ENCODE assay signal across 10 mouse cellular contexts in genomic region chr4:152313934-152314333, GRCm38 (mm10). TPM values are rescaled to one million over a fixed set of nuclear protein-coding genes. Genes with fewer than 3 reads are reported as not detected.
DNase-seq lines count a peak whose midpoint lies in the region; ATAC-seq and TF ChIP-seq lines count a peak whose summit lies in the region.
"Had no signal": no experiment of that assay in that cellular context is flagged by ENCODE, and none has a peak within 500 bp of the region (broad histone marks: within the 10 kb centered on the region; RNA-seq: fewer than 3 reads in every experiment).

No protein-coding gene starts in this region.

- peaks cover 74% of the 10 kb centered on the region for H3K27me3 ChIP-seq in heart, embryonic 11.5 days (ENCODE audit: control insufficient read depth, insufficient read depth, low read length)
- peaks cover 75% of the 10 kb centered on the region for H3K27me3 ChIP-seq in kidney, embryonic 16.5 days (ENCODE audit: insufficient read depth, low read length)
- peaks cover 22% of the 10 kb centered on the region for H3K27me3 ChIP-seq in stomach, postnatal 0 days (ENCODE audit: control insufficient read depth, insufficient read depth, low read length)

- no peak overlapping the region for H3K27ac ChIP-seq in heart, embryonic 11.5 days (ENCODE audit: low read depth, low read length)
- H3K27ac ChIP-seq in kidney, embryonic 16.5 days (ENCODE audit: low read length): no peak overlapping the region
- no peak overlapping the region for H3K27ac ChIP-seq in stomach, postnatal 0 days (replicated peaks)
- H3K27ac ChIP-seq: liver, embryonic 15.5 days had no signal

- no peaks in the 10 kb centered on the region for H3K9me3 ChIP-seq in heart, embryonic 11.5 days (replicated peaks; ENCODE audit: control insufficient read depth, low read length)
- no peaks in the 10 kb centered on the region for H3K9me3 ChIP-seq in kidney, embryonic 16.5 days (ENCODE audit: low read length)
- no peaks in the 10 kb centered on the region for H3K9me3 ChIP-seq in stomach, postnatal 0 days (ENCODE audit: control insufficient read depth, low read length)
- H3K9me3 ChIP-seq: liver, embryonic 15.5 days had no signal

- H3K4me1 ChIP-seq in heart, embryonic 11.5 days (ENCODE audit: control insufficient read depth, insufficient read depth, low read length): peaks cover 40% of the 10 kb centered on the region
- peaks cover 39% of the 10 kb centered on the region for H3K4me1 ChIP-seq in kidney, embryonic 16.5 days (ENCODE audit: insufficient read depth, low read length)
- H3K4me1 ChIP-seq in stomach, postnatal 0 days (replicated peaks; ENCODE audit: control insufficient read depth, insufficient read depth): no peaks in the 10 kb centered on the region

- no peak overlapping the region for H3K9ac ChIP-seq in heart, embryonic 11.5 days (ENCODE audit: low read depth, low read length)
- H3K9ac ChIP-seq in kidney, embryonic 16.5 days (replicated peaks; ENCODE audit: low read length): no peak overlapping the region
- no peak overlapping the region for H3K9ac ChIP-seq in stomach, postnatal 0 days (ENCODE audit: low read length)
- H3K9ac ChIP-seq: liver, embryonic 15.5 days had no signal

- TF ChIP-seq CTCF in stomach, postnatal 0 days (IDR thresholded peaks at IDR 0.05; ENCODE audit: low read depth): peak; percentile 61

- DNase-seq in heart, adult 9 months (ENCODE audit: low spot score in 2 of 2): no peak
- peak; percentile 82 for DNase-seq in testis, postnatal 10 days (ENCODE audit: low spot score)
- DNase-seq in testis, postnatal 14 days (ENCODE audit: low spot score): no peak
- DNase-seq in stomach, postnatal 0 days (ENCODE audit: low spot score): peak; percentile 64
- no peak for DNase-seq in urinary bladder, adult 18-20 months (ENCODE audit: low spot score in 2 of 2)
- no peak for DNase-seq in frontal cortex, postnatal 14 days (ENCODE audit: low spot score in 2 of 2)

- TF ChIP-seq EP300 in stomach, postnatal 0 days (optimal IDR thresholded peaks at IDR 0.05): no peak

- peak overlapping the region; percentile 43 for H3K4me3 ChIP-seq in heart, embryonic 11.5 days (ENCODE audit: low read depth, low read length)
- H3K4me3 ChIP-seq in kidney, embryonic 16.5 days (ENCODE audit: low read length): no peak overlapping the region; the same call in 1 of the 2 replicates
- H3K4me3 ChIP-seq in stomach, postnatal 0 days (ENCODE audit: low read depth, low read length): no peak overlapping the region

- ATAC-seq in heart, embryonic 11.5 days (replicated peaks; ENCODE audit: insufficient number of reproducible peaks, low FRiP score, low TSS enrichment): no peak
- ATAC-seq in kidney, embryonic 16.5 days (ENCODE audit: low FRiP score, low TSS enrichment): peak; percentile 13; the same call in 1 of the 2 replicates
- no peak for ATAC-seq in stomach, postnatal 0 days (ENCODE audit: low FRiP score, low TSS enrichment)

- peak overlapping the region; percentile 76 for H3K4me2 ChIP-seq in heart, embryonic 11.5 days
- H3K4me2 ChIP-seq in kidney, embryonic 16.5 days (replicated peaks; ENCODE audit: low read depth, low read length): peak overlapping the region; percentile 64
- H3K4me2 ChIP-seq in stomach, postnatal 0 days (replicated peaks; ENCODE audit: low read depth): no peak overlapping the region

- peaks cover under 1% of the 10 kb centered on the region for H3K36me3 ChIP-seq in heart, embryonic 11.5 days (ENCODE audit: control insufficient read depth, insufficient read depth, low read length)
- H3K36me3 ChIP-seq in kidney, embryonic 16.5 days (ENCODE audit: insufficient read depth, low read length): no peaks in the 10 kb centered on the region
- no peaks in the 10 kb centered on the region for H3K36me3 ChIP-seq in stomach, postnatal 0 days (ENCODE audit: control insufficient read depth, insufficient read depth, low read length)
- H3K36me3 ChIP-seq: liver, embryonic 15.5 days had no signal

RNA-seq across cellular contexts. Expression of gene Rnf207, which starts 4.9 kb away (rescaled TPM):
- 27.4 and 27.5 TPM in 2 replicates for polyA plus RNA-seq in heart, embryonic 11.5 days (2014; fragmentation: Nextera tagmentation; extraction: Ambion mirVana)
- polyA plus RNA-seq in kidney, embryonic 16.5 days (2015; fragmentation: Nextera tagmentation; extraction: Ambion mirVana): 1.2 and 1.6 TPM in 2 replicates
- 0.40 and 0.46 TPM in 2 replicates for polyA plus RNA-seq in stomach, postnatal 0 days (2015; fragmentation: Nextera tagmentation; extraction: Ambion mirVana)
- polyA plus RNA-seq: G1E had no signal

RNA-seq across cellular contexts. Expression of gene Rpl22, which starts 11.6 kb away (rescaled TPM):
- polyA plus RNA-seq in heart, embryonic 11.5 days (2014; fragmentation: Nextera tagmentation; extraction: Ambion mirVana): 285 and 300 TPM in 2 replicates
- 295 and 333 TPM in 2 replicates for polyA plus RNA-seq in kidney, embryonic 16.5 days (2015; fragmentation: Nextera tagmentation; extraction: Ambion mirVana)
- polyA plus RNA-seq in stomach, postnatal 0 days (2015; fragmentation: Nextera tagmentation; extraction: Ambion mirVana): 351 and 372 TPM in 2 replicates

RNA-seq across cellular contexts. Expression of gene Icmt, which starts 16.9 kb away (rescaled TPM):
- polyA plus RNA-seq in heart, embryonic 11.5 days (2014; fragmentation: Nextera tagmentation; extraction: Ambion mirVana): 15.9 and 22.6 TPM in 2 replicates
- polyA plus RNA-seq in kidney, embryonic 16.5 days (2015; fragmentation: Nextera tagmentation; extraction: Ambion mirVana): 32.0 and 32.6 TPM in 2 replicates
- polyA plus RNA-seq in stomach, postnatal 0 days (2015; fragmentation: Nextera tagmentation; extraction: Ambion mirVana): 9.6 and 10.2 TPM in 2 replicates

RNA-seq across cellular contexts. Expression of gene Hes3, which starts 22.5 kb away (rescaled TPM):
- not detected in 2 replicates for polyA plus RNA-seq in heart, embryonic 11.5 days (2014; fragmentation: Nextera tagmentation; extraction: Ambion mirVana)
- polyA plus RNA-seq in kidney, embryonic 16.5 days (2015; fragmentation: Nextera tagmentation; extraction: Ambion mirVana): not detected in 2 replicates
- not detected in 2 replicates for polyA plus RNA-seq in stomach, postnatal 0 days (2015; fragmentation: Nextera tagmentation; extraction: Ambion mirVana)
- polyA plus RNA-seq: G1E; liver, embryonic 15.5 days had no signal

RNA-seq across cellular contexts. Expression of gene Chd5, which starts 24.5 kb away (rescaled TPM):
- polyA plus RNA-seq in heart, embryonic 11.5 days (2014; fragmentation: Nextera tagmentation; extraction: Ambion mirVana): 0.04 and 0.07 TPM in 2 replicates
- polyA plus RNA-seq in kidney, embryonic 16.5 days (2015; fragmentation: Nextera tagmentation; extraction: Ambion mirVana): 0.12 and 0.35 TPM in 2 replicates
- polyA plus RNA-seq in stomach, postnatal 0 days (2015; fragmentation: Nextera tagmentation; extraction: Ambion mirVana): 1.3 and 1.9 TPM in 2 replicates

Comparison
In these comparisons a context has a peak if more than half of its experiments do, and no peak if none do; other contexts are left out.
1. DNase-seq: peak in testis, postnatal 10 days (single experiment) and stomach, postnatal 0 days (single experiment); none in heart, adult 9 months (0 of 2), testis, postnatal 14 days (single experiment), urinary bladder, adult 18-20 months (0 of 2) and frontal cortex, postnatal 14 days (0 of 2).
2. RNA of gene Rnf207, which starts 4.9 kb away (polyA plus RNA-seq): 27.4 to 27.5 TPM in heart, embryonic 11.5 days; 1.2 to 1.6 TPM in kidney, embryonic 16.5 days and 0.40 to 0.46 TPM in stomach, postnatal 0 days; every median in the first group is over 10 times any median in the second.